Mouse (Mus musculus) CH12.LX (cell line): Measurements from ENCODE around the gene Gm20388.

ENCODE experiments used
- CTCF ChIP-seq, 2 experiments: IDR thresholded peaks in 1 of 2; conservative IDR thresholded peaks in 1 of 2; 2 replicates each; pipeline ENCODE4 v1.5.1; 2011 to 2012; ENCODE audit warnings: low read depth in 2 of 2, low read length in 2 of 2, improper control_type of control experiment in 1 of 2, inconsistent platforms in 1 of 2, mild to moderate bottlenecking in 1 of 2, moderate library complexity in 1 of 2
- EP300 ChIP-seq: IDR thresholded peaks from 2 replicates; pipeline ENCODE4 v1.6.1; 2011; ENCODE audit warnings: low read length, improper control_type of control experiment
- MAFK ChIP-seq: IDR thresholded peaks from 2 replicates; pipeline ENCODE4 v1.6.1; 2011; ENCODE audit warnings: low read length, improper control_type of control experiment; ENCODE audit not compliant: insufficient replicate concordance
- MXI1 ChIP-seq: IDR thresholded peaks from 2 replicates; pipeline ENCODE4 v1.6.1; 2011; ENCODE audit warnings: mild to moderate bottlenecking, low read depth, low read length, improper control_type of control experiment
- NRF1 ChIP-seq: IDR thresholded peaks from 2 replicates; pipeline ENCODE4 v1.6.1; 2014; ENCODE audit warnings: low read depth, mild to moderate bottlenecking, inconsistent platforms, low read length, improper control_type of control experiment, moderate library complexity
- POLR2A ChIP-seq: IDR thresholded peaks from 2 replicates; pipeline ENCODE4 v1.6.1; 2011; ENCODE audit warnings: low read depth, mild to moderate bottlenecking, improper control_type of control experiment, low read length
- UBTF ChIP-seq: IDR thresholded peaks from 2 replicates; pipeline ENCODE4 v1.6.1; 2012; ENCODE audit warnings: low read depth, mild to moderate bottlenecking, inconsistent platforms, low read length, improper control_type of control experiment, moderate library complexity
- ZNF384 ChIP-seq: IDR thresholded peaks from 2 replicates; pipeline ENCODE4 v1.6.1; 2012; ENCODE audit warnings: low read depth, low read length, improper control_type of control experiment, inconsistent platforms

- no peak for TF ChIP-seq POLR2A
- TF ChIP-seq CTCF (conservative IDR thresholded peaks at IDR 0.05 in 1 of 2, IDR thresholded peaks at IDR 0.05 in 1 of 2; ENCODE audit: low read depth in 2 of 2, low read length in 2 of 2), result no peak
- TF ChIP-seq ZNF384, result no peak
- no peak for TF ChIP-seq UBTF
- no peak for TF ChIP-seq NRF1
- TF ChIP-seq MXI1, result no peak
- no peak for TF ChIP-seq MAFK
- no peak for TF ChIP-seq EP300
Measured at GRCm38 (mm10) chr8:120007178-120007577, 96.5 kb downstream of the Gm20388 start.
